Mouse (Mus musculus): Measurements from ENCODE around the gene Mag.

GRCm38 (mm10) chr7:30904042-30904441 is 10.6 kb downstream of the Mag start:
- TF ChIP-seq POLR2A (IDR thresholded peaks at IDR 0.05; ENCODE audit: borderline replicate concordance, control insufficient read depth, low read depth, low read length), result no peak
- TF ChIP-seq CTCF (IDR thresholded peaks at IDR 0.05; ENCODE audit: control insufficient read depth, insufficient read depth, low read length), result peak; percentile 69

Data from bone marrow, adult 2 months (tissue).